Mouse (Mus musculus) cerebellum, adult 18-20 months (tissue): ENCODE results near the gene Macrod1.
A peak's percentile ranks its signal among the peaks of the same experiment; 100 is the strongest.
"Not testable (repeated sequence)": the region's sequence is repeated elsewhere in the genome, so short reads cannot be mapped to it uniquely, and the experiment has no call there.

Experiments used
- DNase-seq, 2 experiments: peaks; one replicate each; pipeline ENCODE4 v3.0.0; 2021

Macrod1 gene

DNA sequence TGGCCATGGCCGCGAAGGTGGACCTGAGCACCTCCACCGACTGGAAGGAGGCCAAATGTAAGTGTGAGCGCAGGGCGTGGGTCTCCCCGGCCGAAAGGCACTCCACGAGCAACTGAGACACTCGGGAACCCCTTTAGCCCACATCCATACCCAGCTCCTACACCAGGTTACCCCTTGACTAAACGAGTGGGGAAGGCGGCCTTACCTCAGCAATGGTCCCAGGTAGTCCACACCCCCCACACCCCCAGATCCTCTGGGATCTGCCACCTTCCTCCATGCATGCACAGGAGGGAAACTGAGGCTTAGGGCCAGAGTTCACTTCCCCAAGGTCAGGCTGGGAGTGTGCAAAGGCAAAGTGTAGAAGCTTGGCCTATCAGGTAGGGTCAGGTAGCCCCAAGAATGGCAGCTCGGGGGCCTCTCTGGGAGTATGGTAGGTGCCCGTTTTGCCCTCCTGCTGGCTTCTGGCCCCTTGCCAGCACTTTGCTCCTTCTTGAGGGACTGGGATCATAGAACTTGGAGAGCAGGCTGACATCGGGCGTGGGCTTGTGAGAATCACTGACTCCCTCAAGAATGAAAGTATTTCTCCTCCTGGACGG lies 614 bp downstream of the Macrod1 start:
- DNase-seq, result peak in 1 of 2 experiments; percentile 52

- DNase-seq, result peak; percentile 77 to 90
These were observed 1.2 kb downstream of the Macrod1 start for GRCm38 (mm10) chr19:7057722-7058207.

DNA sequence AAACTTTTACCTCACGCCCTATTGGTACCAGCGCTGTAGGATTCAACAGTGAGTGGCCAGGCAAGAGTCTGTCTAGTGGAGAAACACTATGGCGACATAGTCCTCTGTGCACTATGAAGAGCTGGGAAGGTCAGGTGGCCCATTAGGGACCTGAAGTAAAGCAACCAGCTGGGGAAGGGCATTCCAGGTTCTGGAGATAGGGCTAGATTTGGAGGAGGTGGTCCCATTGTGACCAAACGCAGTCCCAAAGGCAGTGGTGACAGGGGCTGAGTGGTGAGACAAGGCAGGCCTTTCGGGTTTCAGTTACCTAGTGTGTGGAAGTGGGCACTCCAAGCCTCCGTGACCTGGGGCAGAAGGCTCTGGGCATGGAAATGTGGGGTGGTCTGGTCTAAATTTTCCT lies 1.9 kb downstream of the Macrod1 start:
- DNase-seq, result no peak

GRCm38 (mm10) chr19:7062110-7062509 lies 5.5 kb downstream of the Macrod1 start:
- no peak for DNase-seq

DNA sequence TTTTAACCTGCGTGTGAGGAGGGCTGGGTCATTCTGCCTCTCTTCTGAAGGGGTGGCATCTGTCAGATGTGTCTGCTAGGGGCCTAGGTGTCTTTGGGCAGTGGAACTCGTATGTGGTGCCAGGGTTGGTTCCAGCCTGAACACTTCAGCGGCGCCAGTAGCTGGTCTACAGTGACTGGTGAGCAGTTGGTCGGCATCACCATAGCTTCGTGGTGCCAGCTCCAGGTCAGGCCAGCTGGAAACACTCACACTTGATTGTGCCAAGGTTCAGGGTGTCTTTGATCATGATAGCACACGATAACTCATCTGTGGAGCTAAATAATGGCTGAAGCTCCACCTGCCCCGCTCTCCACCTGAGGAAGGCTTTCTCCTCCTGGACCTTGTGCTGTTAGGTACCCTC lies 6.3 kb downstream of the Macrod1 start:
- DNase-seq, result no peak

DNA sequence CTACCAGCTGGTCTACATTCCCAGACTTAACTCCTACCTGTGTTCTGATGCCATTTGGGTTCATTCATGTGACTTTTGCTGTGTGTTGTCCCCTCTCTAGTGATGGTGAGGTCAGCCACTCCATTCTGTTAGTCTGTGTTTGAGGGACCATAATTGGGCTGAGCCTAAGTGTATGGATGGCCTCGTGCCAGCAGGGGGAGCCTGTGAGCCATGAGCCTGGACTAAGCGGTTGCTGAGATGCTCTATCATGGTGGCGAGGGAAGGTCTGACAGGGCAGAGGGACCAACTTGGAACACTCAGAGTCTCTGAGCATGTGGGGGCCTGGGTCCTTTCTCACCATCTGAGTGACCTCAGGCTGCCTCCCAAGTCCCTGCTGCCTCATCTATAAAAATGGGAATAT lies 8.0 kb downstream of the Macrod1 start:
- DNase-seq, result peak; percentile 87 to 91

GRCm38 (mm10) chr19:7066034-7066827 lies 9.6 kb downstream of the Macrod1 start:
- DNase-seq, result no peak

- no peak for DNase-seq
These were observed 10.3 kb downstream of the Macrod1 start for GRCm38 (mm10) chr19:7066828-7067342.

DNA sequence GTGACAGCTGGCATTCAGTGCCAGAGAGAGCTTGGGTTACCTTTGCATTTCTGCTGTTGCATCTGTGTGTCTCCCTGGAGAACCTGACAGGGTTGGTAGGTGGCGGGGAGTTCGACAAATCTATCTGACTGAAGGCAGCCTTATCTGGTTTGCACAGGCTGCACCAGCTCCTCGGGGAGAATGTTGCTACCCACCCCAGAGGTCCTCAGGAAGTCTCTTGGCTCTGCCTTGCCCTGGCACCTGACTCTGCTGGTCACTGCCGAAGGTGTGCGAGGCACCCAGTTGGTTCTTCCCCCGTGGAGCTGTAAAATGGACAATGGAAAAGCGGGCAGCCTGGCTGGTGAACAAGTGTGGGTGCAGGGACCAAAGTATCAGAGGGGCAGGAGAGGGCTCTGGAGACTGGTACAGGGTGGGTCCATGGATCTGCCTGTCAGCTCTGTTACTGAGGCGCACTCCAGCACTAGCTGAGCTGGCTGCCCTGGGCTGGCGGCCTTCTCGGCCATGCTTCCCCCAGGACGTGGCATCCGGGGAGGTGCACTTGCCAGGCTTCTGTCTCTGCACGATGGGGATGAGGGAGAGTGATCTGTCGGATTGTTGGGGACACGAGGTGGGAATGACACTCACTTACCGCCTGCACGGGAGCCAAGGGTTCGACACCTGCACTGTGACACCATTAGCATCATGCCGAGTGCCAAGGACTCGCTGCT lies 10.9 kb downstream of the Macrod1 start:
- DNase-seq, result no peak

- DNase-seq, result peak; percentile 80 to 91
These were observed 11.5 kb downstream of the Macrod1 start for GRCm38 (mm10) chr19:7068136-7068535.

- DNase-seq, result no peak
These were observed 12.3 kb downstream of the Macrod1 start for GRCm38 (mm10) chr19:7068661-7069531.

- no peak for DNase-seq
These were observed 13.5 kb downstream of the Macrod1 start for GRCm38 (mm10) chr19:7069781-7070763.

DNA sequence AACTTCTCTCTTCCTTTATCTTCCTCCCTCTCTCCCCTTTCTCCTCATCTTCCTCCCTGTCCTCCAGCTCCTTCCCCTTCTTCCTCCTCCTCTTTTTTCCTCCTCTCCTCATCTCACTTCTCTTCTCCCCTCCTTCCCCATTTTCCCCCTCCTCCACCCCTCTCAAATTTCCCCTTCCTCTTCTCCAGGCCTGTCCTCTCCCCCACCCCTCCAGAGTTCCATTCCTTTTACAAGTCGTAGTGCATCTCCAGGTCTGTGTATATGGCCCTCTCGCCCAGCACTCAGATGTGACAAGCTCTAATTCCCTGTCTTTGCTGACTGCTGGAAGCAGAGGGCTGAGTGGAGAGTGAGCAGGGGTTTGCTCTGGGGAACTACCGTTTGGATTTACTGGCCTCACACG lies 14.2 kb downstream of the Macrod1 start:
- DNase-seq, result no peak

DNA sequence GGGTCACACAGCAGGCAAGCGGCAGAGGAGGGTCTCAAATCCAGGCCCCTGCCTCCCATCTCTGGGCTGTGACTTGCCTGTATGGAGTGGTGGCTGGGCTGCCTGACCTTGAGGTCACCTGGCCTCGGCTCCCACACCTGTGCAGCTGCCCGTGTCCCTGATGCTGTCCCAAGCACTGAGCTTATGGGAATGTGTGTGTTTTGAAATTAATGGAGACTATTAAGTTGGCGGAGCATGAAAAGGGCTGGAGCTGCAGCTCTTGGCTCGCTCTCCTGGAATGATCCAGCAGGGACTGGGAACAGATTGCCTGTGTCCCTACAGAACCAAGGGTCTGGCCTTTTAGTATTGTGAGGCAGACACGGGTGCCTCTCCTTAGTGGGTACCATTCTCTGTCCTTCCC lies 15.6 kb downstream of the Macrod1 start:
- no peak for DNase-seq

DNA sequence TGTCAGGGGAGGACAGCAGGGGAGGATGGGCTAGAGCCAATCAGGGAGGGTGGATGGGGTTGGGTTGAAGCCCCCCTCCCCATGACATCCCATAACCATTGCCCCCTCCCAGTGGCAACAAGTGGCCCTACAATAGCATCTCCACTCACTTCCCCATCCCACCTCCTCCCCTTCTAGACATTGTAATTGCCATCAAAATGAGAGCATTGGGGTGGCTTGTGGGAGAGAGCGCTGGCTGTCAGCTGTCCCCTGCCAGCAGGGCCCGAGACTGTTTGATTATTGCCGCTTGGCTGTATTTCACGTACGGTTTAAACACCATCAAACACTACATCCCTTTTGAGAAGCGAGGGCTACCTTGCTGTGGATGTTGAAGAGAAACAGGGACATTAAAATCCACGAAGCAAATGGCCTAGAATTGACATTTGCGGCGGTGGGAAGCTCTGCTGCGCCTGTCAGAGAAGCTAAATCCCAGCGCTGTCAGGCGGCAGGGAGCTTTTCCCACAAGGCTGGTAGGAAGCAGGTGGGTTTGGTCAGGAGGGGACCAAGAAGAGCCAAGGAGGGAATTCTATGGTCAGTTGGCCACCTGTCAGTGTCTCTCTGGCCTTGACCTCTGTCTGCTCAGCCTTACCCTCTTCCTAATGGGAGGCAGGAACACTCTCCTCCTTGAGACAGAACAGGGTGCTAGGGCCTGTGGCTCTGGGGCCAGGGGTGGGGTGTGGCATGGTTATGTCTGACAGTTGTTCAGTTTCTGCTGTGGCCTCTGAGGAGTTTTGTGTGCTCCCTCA lies 17.6 kb downstream of the Macrod1 start:
- DNase-seq, result no peak

- not testable (repeated sequence) for DNase-seq
These were observed 18.7 kb downstream of the Macrod1 start for GRCm38 (mm10) chr19:7075336-7075735.

DNA sequence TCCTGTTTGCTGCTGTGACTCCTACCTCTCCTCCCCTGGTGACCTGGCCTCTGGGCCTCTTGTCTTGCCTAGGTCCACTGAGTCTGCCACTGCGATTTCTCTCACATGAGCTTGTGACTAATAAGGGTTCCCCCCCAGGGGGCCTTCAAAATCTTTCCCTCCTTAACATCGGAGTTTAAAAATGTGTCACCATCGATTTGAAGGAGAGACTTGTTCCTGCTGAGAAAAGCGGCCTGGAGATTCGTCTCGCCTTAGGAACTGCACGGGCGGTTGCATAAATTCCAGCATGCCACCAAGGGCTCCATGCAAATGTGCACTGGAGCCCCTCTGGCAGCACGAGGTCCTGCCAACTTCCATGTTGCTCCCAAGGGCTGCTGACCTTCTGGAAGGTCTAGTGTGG lies 21.1 kb downstream of the Macrod1 start:
- no peak for DNase-seq

DNA sequence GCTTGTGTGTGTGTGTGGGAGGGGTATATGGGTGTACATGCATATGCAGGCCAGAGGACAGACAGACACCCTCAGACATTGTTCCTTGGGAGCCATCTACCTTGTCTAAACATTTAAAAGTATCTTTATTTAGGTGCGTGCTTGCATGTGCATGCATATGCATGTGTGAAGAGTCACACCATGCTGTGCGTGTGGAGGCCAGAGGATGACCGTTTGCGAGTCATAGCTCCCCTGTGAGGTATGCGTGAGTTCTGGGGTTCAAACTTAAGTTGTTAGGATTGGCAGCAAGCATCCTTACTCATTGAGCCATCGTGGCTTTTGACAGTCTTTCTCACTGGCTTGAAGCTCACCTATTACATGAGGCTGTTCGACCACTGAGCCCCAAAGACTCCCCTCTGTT lies 21.7 kb downstream of the Macrod1 start:
- no peak for DNase-seq

DNA sequence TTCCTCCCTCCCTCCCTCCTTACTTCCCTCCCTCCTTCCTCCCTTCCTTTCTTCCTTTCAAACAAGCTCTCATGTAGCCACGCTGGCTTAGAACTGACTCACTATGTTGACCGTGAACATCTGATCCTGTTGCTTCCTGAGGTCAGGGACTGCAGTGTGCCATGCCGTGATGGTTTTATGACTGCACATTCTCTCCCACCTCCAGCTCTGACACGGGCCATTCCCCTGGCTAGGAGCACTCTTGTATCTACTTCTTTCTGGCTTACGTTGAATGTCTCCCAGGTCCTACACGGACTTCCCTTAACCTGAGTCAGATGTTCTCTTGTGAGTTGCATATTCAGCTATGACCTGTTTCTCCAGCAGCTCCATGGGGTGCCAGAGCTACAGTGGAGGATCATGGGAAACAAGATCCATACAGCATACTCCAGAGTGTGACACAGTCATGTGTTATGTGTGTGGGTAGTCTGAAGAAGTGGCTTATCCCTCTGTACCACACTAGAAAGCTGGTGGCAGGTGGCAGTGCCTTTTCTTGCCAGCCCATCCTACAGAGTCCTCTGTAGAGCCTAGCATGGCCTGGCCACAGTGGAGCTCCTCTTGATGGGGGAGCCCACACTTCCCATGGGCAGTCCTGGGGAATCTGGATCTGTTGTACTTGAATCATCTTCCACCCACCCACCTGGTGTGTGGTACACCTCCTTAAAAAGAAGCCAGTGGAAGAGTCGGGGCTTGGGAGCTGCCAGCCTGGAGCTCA lies 25.1 kb downstream of the Macrod1 start:
- no peak for DNase-seq
